Mouse (Mus musculus) heart, embryonic 10.5 days (tissue): Measurements from ENCODE around the gene Gal3st2. TPM values are rescaled to one million over a fixed set of nuclear protein-coding genes. Genes with fewer than 3 reads are reported as not detected.
"Not testable (repeated sequence)": the region's sequence is repeated elsewhere in the genome, so short reads cannot be mapped to it uniquely, and the experiment has no call there.

ENCODE experiments used
- DNase-seq: peaks from one replicate; pipeline ENCODE4 v3.0.0-alpha.2; 2017; ENCODE audit warnings: low spot score
- H3K27ac ChIP-seq: fragments of 300-500 bp; sonication (generic); 2 replicates; pipeline ENCODE4 v1.5.1; 2016; ENCODE audit warnings: mild to moderate bottlenecking
- H3K27me3 ChIP-seq: fragments of 300-500 bp; sonication (generic); 2 replicates; pipeline ENCODE4 v1.6.1; 2016; ENCODE audit warnings: mild to moderate bottlenecking; ENCODE audit not compliant: poor library complexity, insufficient read depth, severe bottlenecking
- H3K36me3 ChIP-seq: fragments of 300-500 bp; sonication (generic); 2 replicates; pipeline ENCODE4 v1.6.1; 2016; ENCODE audit warnings: mild to moderate bottlenecking, moderate library complexity
- H3K4me1 ChIP-seq: fragments of 300-500 bp; sonication (generic); 2 replicates; pipeline ENCODE4 v1.6.1; 2016; ENCODE audit warnings: mild to moderate bottlenecking
- H3K4me3 ChIP-seq: fragments of 300-500 bp; sonication (generic); 2 replicates; pipeline ENCODE4 v1.5.1; 2016; ENCODE audit warnings: mild to moderate bottlenecking, moderate library complexity
- H3K9me3 ChIP-seq: fragments of 300-500 bp; sonication (generic); 2 replicates; pipeline ENCODE4 v1.6.1; 2016; ENCODE audit warnings: mild to moderate bottlenecking, moderate library complexity
- WGBS: fragments of 180-500 bp; shearing (Covaris S2); methylation state at CpG from one replicate; pipeline ENCODE4 v1.1.7; 2016; 5-methylcytosine and 5-hydroxymethylcytosine counted together
- polyA plus RNA-seq: library from polyadenylated mRNA; unstranded; fragments of >200 nt; fragmentation: Nextera tagmentation; extraction: Ambion mirVana; gene quantifications from 2 replicates; pipeline ENCODE4 v1.2.1, GENCODE M21; 2016

The Gal3st2 gene
- polyA plus RNA-seq, 1 experiment from 2014 or later, result not detected

- H3K4me3 ChIP-seq, H3K27me3 ChIP-seq, H3K9me3 ChIP-seq, H3K4me1 ChIP-seq, H3K36me3 ChIP-seq, H3K27ac ChIP-seq, DNase-seq: not testable (repeated sequence)
- WGBS, result no CpG with 5 or more reads among the region's 1 CpGs
These were observed 36.3 kb downstream of the Gal3st2 start for GRCm38 (mm10) chr1:93897395-93897794.

GRCm38 (mm10) chr1:93901291-93901690 is 40.2 kb downstream of the Gal3st2 start:
- not testable (repeated sequence) for H3K27me3 ChIP-seq, H3K27ac ChIP-seq, H3K4me1 ChIP-seq, H3K9me3 ChIP-seq, DNase-seq, H3K36me3 ChIP-seq, H3K4me3 ChIP-seq
- 15% methylated on average over 3 of the region's 5 CpGs for WGBS

- H3K4me3 ChIP-seq, H3K27ac ChIP-seq, H3K27me3 ChIP-seq, H3K9me3 ChIP-seq, H3K4me1 ChIP-seq, DNase-seq, H3K36me3 ChIP-seq: not testable (repeated sequence)
- 81% methylated on average over 3 of the region's 5 CpGs for WGBS
These were observed 45.6 kb downstream of the Gal3st2 start for GRCm38 (mm10) chr1:93906690-93907089.

- WGBS, result no CpG with 5 or more reads among the region's 11 CpGs
- not testable (repeated sequence) for DNase-seq, H3K36me3 ChIP-seq, H3K27me3 ChIP-seq, H3K9me3 ChIP-seq, H3K27ac ChIP-seq, H3K4me3 ChIP-seq, H3K4me1 ChIP-seq
These were observed 48.0 kb downstream of the Gal3st2 start for GRCm38 (mm10) chr1:93908977-93909586.

GRCm38 (mm10) chr1:93911877-93912276 is 50.8 kb downstream of the Gal3st2 start:
- not testable (repeated sequence) for H3K4me3 ChIP-seq, DNase-seq, H3K27ac ChIP-seq, H3K36me3 ChIP-seq, H3K27me3 ChIP-seq, H3K4me1 ChIP-seq, H3K9me3 ChIP-seq
- no CpG with 5 or more reads among the region's 2 CpGs for WGBS

GRCm38 (mm10) chr1:93917160-93917559 is 56.1 kb downstream of the Gal3st2 start:
- H3K36me3 ChIP-seq, H3K4me3 ChIP-seq, H3K9me3 ChIP-seq, H3K27me3 ChIP-seq, H3K4me1 ChIP-seq, H3K27ac ChIP-seq: not testable (repeated sequence)
- 54% methylated on average over 3 of the region's 3 CpGs for WGBS
- DNase-seq, result peak; percentile 28

GRCm38 (mm10) chr1:93918011-93918410 is 56.9 kb downstream of the Gal3st2 start, which contains the start of gene Gal3st2b:
TSS of gene Gal3st2b (plus strand) at chr1:93918311.
- not testable (repeated sequence) for H3K36me3 ChIP-seq

GRCm38 (mm10) chr1:93918775-93919174 is 57.7 kb downstream of the Gal3st2 start:
- 75% methylated on average over 1 of the region's 1 CpGs for WGBS

More at GRCm38 (mm10) chr1:93918011-93918410, 56.9 kb downstream of the Gal3st2 start, which contains the start of gene Gal3st2b:
- not testable (repeated sequence) for H3K9me3 ChIP-seq, H3K4me1 ChIP-seq, H3K27ac ChIP-seq, H3K4me3 ChIP-seq, H3K27me3 ChIP-seq
- 81% methylated on average over 2 of the region's 2 CpGs for WGBS
- DNase-seq, result peak; percentile 10

GRCm38 (mm10) chr1:93919321-93919720 is 58.2 kb downstream of the Gal3st2 start:
- H3K36me3 ChIP-seq, H3K9me3 ChIP-seq, H3K4me1 ChIP-seq, H3K27ac ChIP-seq, H3K27me3 ChIP-seq, H3K4me3 ChIP-seq: not testable (repeated sequence)
- 83% methylated on average over 3 of the region's 3 CpGs for WGBS
- DNase-seq, result peak; percentile 58

More at GRCm38 (mm10) chr1:93918775-93919174, 57.7 kb downstream of the Gal3st2 start:
- not testable (repeated sequence) for H3K9me3 ChIP-seq, H3K4me1 ChIP-seq, H3K36me3 ChIP-seq, H3K27ac ChIP-seq, H3K27me3 ChIP-seq, H3K4me3 ChIP-seq
- DNase-seq, result peak; percentile 17

GRCm38 (mm10) chr1:93922609-93923008 is 61.5 kb downstream of the Gal3st2 start:
- not testable (repeated sequence) for H3K36me3 ChIP-seq, H3K27ac ChIP-seq, H3K9me3 ChIP-seq, H3K4me3 ChIP-seq, H3K27me3 ChIP-seq, H3K4me1 ChIP-seq
- 77% methylated on average over 3 of the region's 3 CpGs for WGBS
- peak; percentile 24 for DNase-seq

- not testable (repeated sequence) for H3K27me3 ChIP-seq, H3K4me1 ChIP-seq, H3K27ac ChIP-seq, H3K9me3 ChIP-seq, H3K4me3 ChIP-seq, H3K36me3 ChIP-seq
- 44% methylated on average over 2 of the region's 2 CpGs for WGBS
- DNase-seq, result peak; percentile 61
These were observed 62.0 kb downstream of the Gal3st2 start for GRCm38 (mm10) chr1:93923098-93923497.

Other genes with a start within 250 kb of the Gal3st2 start
- 144 and 161 TPM in 2 replicates for gene Stk25, start 202.6 kb upstream of the Gal3st2 start, polyA plus RNA-seq
- gene Bok, start 175.6 kb upstream of the Gal3st2 start, polyA plus RNA-seq, result 45.7 and 54.9 TPM in 2 replicates
- gene Atg4b, start 109.8 kb upstream of the Gal3st2 start, polyA plus RNA-seq, result 69.3 and 78.3 TPM in 2 replicates
- gene Thap4, start 106.4 kb upstream of the Gal3st2 start, polyA plus RNA-seq, result 42.9 and 56.5 TPM in 2 replicates
- 214 and 261 TPM in 2 replicates for gene Dtymk, start 59.4 kb upstream of the Gal3st2 start, polyA plus RNA-seq
- 20.3 and 21.1 TPM in 2 replicates for gene Ing5, start 57.3 kb upstream of the Gal3st2 start, polyA plus RNA-seq
- 14.8 and 18.3 TPM in 2 replicates for gene D2hgdh, start 36.4 kb upstream of the Gal3st2 start, polyA plus RNA-seq
- 0.07 TPM in 1 of 2 replicates, not detected in the other for gene Gal3st2b, start 57.0 kb downstream of the Gal3st2 start, polyA plus RNA-seq
- not detected in 2 replicates for gene Gal3st2c, start 129.2 kb downstream of the Gal3st2 start, polyA plus RNA-seq
- gene Neu4, start 159.1 kb downstream of the Gal3st2 start, polyA plus RNA-seq, result not detected in 2 replicates
- not detected in 2 replicates for gene Pdcd1, start 191.2 kb downstream of the Gal3st2 start, polyA plus RNA-seq